Mouse (Mus musculus) T-helper 2 cell (primary cell): ENCODE results near the gene Trdmt1.

ENCODE experiments used
- in situ Hi-C: fragments of 300-600 bp; cut with MboI, MseI; formaldehyde crosslinking; loops from one replicate; pipeline ENCODE4 v1.15.1; 2025; ENCODE audit warnings: high pct_unique_total_duplicates

Gene Trdmt1

GRCm38 (mm10) chr2:13557145-13558030 lies 12.9 kb upstream of the Trdmt1 start:
- in situ Hi-C loops, result no loop called here

GRCm38 (mm10) chr2:13556239-13556638 lies 11.8 kb upstream of the Trdmt1 start:
- in situ Hi-C loops, result no loop called here

- in situ Hi-C loops, result no loop called here
Observed at GRCm38 (mm10) chr2:13553966-13554365, 9.5 kb upstream of the Trdmt1 start.

GRCm38 (mm10) chr2:13548749-13549148 lies 4.3 kb upstream of the Trdmt1 start:
- in situ Hi-C loops, result no loop called here

GRCm38 (mm10) chr2:13543519-13544124 lies 846 bp downstream of the Trdmt1 start:
- in situ Hi-C loops, result no loop called here

GRCm38 (mm10) chr2:13539860-13540259 lies 4.6 kb downstream of the Trdmt1 start:
- in situ Hi-C loops, result no loop called here

GRCm38 (mm10) chr2:13538704-13539377 lies 5.6 kb downstream of the Trdmt1 start:
- in situ Hi-C loops, result no loop called here

- in situ Hi-C loops, result no loop called here
Observed at GRCm38 (mm10) chr2:13538258-13538657, 6.2 kb downstream of the Trdmt1 start.

GRCm38 (mm10) chr2:13537733-13538132 lies 6.7 kb downstream of the Trdmt1 start:
- in situ Hi-C loops, result no loop called here

GRCm38 (mm10) chr2:13536747-13537146 lies 7.7 kb downstream of the Trdmt1 start:
- in situ Hi-C loops, result no loop called here

- in situ Hi-C loops, result no loop called here
Observed at GRCm38 (mm10) chr2:13530639-13531038, 13.8 kb downstream of the Trdmt1 start.

- in situ Hi-C loops, result loop anchor here (5.0 kb wide), 1 partner anchor 63 kb away; no protein-coding TSS in a partner anchor
Observed at GRCm38 (mm10) chr2:13529253-13529933, 15.1 kb downstream of the Trdmt1 start.

- in situ Hi-C loops, result loop anchor here (5.0 kb wide), 1 partner anchor 65 kb away; no protein-coding TSS in a partner anchor
Observed at GRCm38 (mm10) chr2:13527531-13527930, 16.9 kb downstream of the Trdmt1 start.

GRCm38 (mm10) chr2:13527125-13527524 lies 17.3 kb downstream of the Trdmt1 start:
- in situ Hi-C loops, result loop anchor here (5.0 kb wide), 1 partner anchor 65 kb away; no protein-coding TSS in a partner anchor

- in situ Hi-C loops, result loop anchor here (5.0 kb wide), 1 partner anchor 66 kb away; no protein-coding TSS in a partner anchor
Observed at GRCm38 (mm10) chr2:13526205-13526604, 18.3 kb downstream of the Trdmt1 start.

- in situ Hi-C loops, result no loop called here
Observed at GRCm38 (mm10) chr2:13523540-13524456, 20.7 kb downstream of the Trdmt1 start.

- in situ Hi-C loops, result no loop called here
Observed at GRCm38 (mm10) chr2:13522106-13522505, 22.4 kb downstream of the Trdmt1 start.

- in situ Hi-C loops, result no loop called here
Observed at GRCm38 (mm10) chr2:13514949-13515348, 29.5 kb downstream of the Trdmt1 start.

GRCm38 (mm10) chr2:13502717-13503116 lies 41.8 kb downstream of the Trdmt1 start:
- in situ Hi-C loops, result no loop called here

- in situ Hi-C loops, result no loop called here
Observed at GRCm38 (mm10) chr2:13501553-13501952, 42.9 kb downstream of the Trdmt1 start.
